Mouse (Mus musculus): ENCODE measurements at regions not wholly inside any gene's neighbourhood (a gene's known extent, or its start where the extent isn't known, plus 50 kb on each side); places are given as distances from the start of the nearest gene placed in this dataset.

- no peak for DNase-seq
Observed at GRCm38 (mm10) chr16:69800955-69801598, 62.5 kb downstream of the Speer2 start.

- DNase-seq, result no peak
Observed at GRCm38 (mm10) chr16:69796299-69796698, 67.2 kb downstream of the Speer2 start.

- no peak for DNase-seq
Observed at GRCm38 (mm10) chr16:69790671-69791070, 72.9 kb downstream of the Speer2 start.

GRCm38 (mm10) chr16:69770768-69771167 lies 92.8 kb downstream of the Speer2 start:
- DNase-seq, result peak; percentile 11
